Mouse (Mus musculus) cerebellum, postnatal 4 days (tissue): ENCODE results near the gene Tex50.
"Not testable (repeated sequence)": the region's sequence is repeated elsewhere in the genome, so short reads cannot be mapped to it uniquely, and the experiment has no call there.

Source experiments
- DNase-seq, 2 experiments: peaks; one replicate each; pipeline ENCODE4 v3.0.0; 2022; ENCODE audit warnings: low spot score in 2 of 2, mixed read lengths in 1 of 2

Tex50 gene

DNA sequence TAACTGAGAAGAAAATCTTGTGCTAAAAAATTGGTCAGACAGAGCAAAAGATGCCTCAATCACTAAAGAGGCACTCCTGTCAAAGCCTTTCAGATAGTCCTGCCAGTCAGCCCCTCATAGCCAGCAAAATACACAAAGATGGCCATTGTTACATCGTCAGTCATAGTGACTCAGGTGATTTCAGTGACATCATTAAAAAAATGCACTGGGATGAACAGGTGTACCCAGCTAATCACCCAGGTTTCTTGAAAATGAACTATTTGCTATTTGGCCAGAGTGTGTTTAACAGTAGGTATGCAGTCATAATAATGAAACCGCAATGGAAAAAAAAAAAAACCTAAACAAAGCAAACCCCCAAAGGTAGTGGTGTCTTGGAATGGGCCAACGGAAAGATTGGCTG is at the start of gene Tex50:
Gene Tex50, minus strand, starts transcription at position 101 of the 400 bp plus-strand sequence.
- no peak for DNase-seq

DNA sequence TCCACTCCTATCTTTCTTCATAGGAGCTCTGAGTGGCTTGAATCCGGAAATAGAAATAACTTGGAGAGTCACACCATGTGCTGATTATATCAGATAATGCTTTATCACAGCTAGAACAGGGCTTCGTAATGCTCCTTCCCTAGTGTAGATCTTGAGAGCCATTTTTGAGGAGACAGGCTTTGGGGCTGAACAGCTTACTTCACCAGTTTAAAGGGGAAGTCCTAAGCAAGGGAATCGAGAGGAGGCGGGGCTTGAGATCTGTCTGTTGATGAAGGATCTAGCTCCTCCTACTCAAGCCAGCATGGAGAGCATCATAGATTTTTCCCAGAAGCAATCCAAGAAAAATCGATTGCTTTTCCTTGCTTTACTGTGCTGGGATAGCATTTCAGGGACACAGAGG is 40.7 kb upstream of the Tex50 start:
- DNase-seq = no peak

DNA sequence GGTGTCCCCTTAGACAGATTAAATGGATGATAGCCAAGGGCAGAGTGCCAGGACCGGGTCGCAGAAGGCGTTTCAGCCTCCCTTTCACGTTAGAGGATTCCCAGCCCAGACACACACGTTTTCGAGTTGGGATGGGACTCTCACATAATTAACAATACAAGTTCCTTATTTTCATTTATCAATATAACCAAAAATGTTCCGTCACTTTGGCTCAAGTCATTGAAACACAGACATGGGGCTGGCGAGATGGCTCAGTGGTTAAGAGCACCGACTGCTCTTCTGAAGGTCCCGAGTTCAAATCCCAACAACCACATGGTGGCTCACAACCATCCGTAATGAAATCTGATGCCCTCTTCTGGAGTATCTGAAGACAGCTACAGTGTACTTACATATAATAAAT is 37.2 kb upstream of the Tex50 start:
- not testable (repeated sequence) for DNase-seq

DNA sequence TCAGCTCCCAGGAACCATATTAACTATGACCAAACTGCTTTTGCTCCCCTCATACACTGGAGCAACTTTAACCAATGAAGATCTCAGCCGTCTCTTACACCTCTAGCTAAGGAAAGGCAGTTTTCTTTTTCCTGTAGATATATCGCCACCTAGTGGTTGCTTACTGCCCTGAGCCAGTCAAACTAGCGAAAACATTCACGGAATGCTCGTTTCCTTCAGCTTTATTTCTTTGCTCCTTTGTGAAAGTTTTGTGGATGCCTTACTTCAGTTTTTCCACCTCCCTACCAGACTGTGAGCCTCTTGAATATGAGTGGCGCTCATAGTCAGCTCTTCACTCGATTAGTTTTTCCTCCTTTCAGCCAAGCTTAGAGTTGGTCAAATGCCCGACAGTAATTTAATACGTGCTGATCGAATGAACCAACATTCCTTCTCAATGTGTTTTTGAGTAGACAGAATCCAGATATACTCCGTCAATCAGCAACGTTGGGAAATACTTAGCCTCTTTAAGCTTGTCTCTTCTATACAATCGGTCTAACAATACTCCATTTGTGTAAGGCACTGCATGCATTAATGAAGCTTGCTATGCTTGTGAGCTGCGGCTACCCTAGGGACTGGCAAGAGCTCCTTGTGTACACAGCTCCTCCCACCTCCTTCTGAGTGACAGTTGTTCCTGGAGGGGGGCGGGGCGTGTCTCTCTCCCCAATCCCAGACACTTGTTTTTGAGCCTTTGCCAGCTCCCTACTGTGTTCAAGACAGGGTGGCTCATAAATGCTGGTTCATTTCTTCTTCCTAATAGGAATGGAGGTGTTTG is 36.6 kb upstream of the Tex50 start:
- DNase-seq = peak; percentile 52 to 83

DNA sequence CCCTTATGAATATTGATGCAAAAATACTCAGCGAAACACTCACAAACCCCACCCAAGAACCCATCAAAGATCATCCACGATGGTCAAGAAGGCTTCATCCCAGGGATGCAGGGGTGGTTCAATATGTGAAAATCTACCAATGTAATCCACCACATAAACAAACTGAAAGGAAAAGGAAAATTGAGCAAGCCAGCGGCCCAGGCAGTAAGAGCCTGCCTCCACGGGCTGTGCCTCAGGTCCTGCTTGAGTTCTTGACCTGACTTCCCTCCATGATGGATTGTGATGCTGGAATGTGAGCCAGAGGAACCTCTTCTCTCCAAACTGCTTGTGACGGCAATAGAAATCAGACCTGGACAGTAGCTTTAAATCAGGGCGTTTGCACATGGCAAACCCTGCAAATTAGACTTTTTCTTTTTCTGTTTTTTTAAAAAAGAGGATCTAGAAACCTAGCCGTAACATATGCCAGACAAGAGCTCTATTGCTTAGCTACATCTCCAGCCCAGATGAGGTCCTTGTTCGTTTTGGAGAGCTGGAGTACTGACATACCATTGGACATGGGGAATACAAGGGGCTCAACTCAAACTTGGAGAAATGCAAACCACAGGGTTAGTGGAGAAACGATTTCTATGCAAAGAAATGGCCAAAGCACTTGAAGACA is 31.3 kb upstream of the Tex50 start:
- DNase-seq = no peak

DNA sequence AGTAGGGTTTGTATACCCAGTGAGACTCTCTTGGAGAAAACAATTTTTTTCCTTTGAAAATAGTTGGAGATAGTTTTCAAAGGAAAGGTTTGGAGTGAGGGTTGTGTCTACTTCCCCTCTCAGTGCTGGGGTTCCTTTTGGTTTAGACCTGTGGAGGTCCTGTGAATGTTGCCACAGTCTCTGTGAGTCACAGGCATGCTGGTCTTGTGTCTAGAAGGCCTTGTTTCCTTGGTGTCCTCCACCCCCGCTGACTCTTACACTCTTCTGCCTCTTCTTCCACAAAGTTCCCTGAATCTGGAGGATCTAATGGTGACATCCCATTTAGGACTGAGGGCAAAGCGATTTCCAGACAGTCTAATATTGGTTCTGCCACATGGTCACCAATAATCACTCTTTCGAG is 26.3 kb upstream of the Tex50 start:
- no peak for DNase-seq

DNA sequence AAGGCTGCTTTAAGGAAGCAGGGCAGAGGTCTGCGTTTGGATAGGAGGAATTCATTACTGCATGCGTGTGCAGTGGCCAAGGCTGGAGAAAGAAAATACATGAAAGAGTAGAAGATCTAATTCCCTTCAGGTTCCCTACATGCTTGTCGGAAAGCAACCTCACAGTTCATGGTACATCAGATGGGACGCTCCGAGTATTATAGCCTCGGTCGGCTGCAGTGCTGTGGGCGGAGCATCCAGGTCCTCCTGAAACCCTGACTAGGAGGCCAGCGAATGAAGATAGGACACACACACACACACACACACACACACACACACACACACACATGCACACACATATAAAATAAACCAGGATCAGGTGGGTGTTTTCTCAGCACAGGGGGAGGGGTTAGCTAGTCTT is 24.6 kb upstream of the Tex50 start:
- no peak for DNase-seq

DNA sequence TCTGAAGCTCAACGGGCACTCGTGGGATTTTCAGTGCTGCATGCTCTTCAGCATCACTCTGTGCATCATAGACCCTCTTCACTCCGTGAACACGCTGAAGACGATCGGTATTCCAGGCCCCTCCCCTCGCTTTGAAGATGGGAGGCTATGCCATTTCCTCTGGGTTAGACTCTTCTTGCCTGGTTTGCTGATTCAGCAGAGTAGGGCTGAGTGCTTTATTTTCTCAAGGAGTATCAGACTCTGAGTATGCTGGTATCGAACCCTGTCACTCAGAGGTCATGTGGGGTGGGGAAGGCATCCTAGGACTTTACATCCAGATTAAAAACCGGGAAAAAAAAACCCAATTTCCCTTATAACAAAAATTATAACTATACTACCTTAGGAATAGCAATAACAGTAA is 23.3 kb upstream of the Tex50 start:
- no peak for DNase-seq

DNA sequence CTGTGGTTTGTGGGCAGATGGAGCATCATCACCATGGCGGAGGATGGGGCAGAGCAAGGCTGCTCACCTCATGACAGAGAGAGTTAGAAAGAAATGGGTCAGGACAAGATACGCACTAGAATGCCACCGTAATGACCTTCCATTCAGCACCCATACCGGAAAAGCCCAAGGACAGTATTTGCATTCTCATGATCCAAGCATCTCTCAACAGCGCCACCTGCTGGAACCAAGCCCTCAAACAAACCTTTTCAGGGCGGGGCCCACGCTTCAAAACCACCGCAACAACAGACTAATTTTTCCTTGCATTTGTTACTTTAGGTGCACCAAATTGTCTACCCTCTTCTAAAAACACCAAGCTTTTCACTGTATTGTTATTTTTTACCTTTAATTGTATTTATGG is 21.6 kb upstream of the Tex50 start:
- peak in 1 of 2 experiments; percentile 37 for DNase-seq

DNA sequence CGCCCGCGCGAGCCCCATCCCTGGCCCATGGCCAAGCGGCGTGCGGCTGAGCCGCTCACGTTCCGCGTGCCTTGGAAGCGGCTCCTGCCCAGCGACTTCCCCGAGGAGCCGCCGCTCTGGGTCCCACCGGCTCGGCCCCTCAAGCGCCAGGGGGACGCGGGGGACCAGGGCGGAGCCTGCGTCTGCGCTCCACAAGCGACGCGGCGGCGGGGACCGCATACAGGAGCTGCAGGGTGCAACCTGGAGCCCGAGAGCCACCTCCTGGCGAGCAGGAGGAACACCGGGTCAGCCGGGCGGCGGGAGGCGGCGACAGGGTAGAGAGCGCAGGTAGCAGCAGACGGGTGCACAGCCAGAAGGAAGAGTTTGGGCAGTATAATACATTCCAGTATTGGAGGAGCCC is 11.5 kb upstream of the Tex50 start:
- DNase-seq = peak; percentile 51 to 61

DNA sequence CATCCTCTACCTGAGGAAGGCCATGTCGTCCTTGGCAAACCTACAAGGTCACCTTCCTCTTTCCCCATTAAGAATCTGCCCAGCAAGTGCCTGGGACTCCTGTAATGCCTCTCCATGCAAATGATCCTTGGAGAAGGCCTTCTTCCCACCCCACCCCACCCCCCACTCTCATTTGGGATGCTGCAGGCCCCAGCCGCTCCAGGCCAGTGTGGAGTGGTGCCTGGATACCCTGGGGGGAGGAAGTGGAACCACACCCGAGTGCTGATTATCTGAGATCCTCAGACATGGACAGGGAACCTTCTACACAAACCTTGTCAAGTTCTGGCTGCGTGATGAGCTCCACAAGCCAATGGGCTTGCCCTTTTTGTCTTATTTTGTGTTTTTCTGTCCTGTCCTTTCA is 1.2 kb upstream of the Tex50 start:
- no peak for DNase-seq

DNA sequence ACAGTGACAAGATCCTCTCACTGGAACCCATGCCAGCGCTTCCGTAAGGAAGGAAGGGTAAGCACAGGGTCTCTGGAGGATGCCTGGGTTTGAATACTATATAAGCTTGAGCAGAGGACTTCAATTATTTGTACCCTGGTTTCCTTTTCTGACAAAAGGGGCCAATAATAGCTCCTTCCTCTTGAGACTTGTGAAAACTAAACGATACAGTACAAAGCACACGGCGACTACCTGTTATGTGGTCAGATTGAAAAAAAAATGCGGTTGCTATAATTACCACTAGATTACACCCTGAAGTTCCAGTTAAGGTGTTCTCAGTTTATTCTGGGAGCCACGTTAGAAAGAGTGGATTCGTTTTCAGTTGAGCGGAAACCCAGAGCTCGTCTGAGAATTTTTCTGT is 2.6 kb downstream of the Tex50 start:
- DNase-seq = no peak

DNA sequence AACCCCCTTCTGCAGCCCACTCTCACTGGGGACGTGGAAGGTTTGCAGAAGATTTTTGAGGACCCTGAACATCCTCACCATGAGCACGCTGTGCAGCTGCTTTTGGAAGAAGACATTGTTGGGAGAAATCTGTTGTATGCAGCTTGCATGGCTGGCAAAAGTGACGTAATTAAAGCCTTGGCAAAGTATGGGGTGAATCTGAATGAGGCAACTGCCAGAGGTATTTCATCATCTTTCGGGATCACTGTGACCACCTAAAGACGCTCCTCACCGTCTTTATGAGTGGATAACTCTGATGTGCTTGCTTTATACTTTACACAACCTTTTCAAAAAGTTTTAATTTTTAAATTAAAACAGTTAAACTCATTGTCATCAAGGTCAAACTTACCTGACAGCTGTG is 8.0 kb downstream of the Tex50 start:
- DNase-seq = no peak

DNA sequence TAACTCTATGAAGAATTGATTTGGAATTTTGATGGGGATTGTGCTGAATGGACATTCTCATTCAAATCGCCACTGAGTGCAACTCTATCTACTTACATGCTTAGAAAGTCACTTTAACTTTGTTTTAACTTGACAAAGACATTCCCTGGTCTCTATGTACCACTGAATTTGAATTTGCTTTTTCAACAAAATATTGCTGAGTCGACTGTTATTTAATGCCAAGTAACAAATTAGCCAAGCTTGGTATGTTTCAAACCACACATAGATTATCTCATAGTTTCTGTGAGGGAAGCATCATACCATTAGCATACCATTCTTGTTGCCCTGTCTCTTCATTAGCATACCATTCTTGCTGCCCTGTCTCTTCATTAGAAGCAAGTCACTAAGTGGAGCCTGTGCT is 11.2 kb downstream of the Tex50 start:
- no peak for DNase-seq

DNA sequence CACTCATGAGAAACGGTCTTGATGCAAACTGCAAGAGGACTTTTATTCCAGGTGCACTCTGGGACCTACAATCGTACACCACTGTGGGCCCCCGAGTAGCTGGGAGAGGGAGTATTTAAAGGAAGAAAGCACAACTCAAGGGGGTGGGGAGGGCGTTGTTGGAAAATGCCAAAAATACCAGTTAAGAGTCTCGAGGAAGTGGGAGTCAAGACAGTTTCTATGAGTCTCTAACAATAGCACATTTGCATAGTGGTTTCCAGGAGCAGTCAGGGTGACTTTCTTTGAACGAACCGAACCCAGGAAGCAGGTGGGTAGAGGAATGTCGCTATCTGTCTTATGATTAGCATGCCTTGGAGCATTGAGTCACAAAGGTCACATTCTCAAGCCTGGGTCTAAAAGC is 13.5 kb downstream of the Tex50 start:
- DNase-seq = not testable (repeated sequence)

DNA sequence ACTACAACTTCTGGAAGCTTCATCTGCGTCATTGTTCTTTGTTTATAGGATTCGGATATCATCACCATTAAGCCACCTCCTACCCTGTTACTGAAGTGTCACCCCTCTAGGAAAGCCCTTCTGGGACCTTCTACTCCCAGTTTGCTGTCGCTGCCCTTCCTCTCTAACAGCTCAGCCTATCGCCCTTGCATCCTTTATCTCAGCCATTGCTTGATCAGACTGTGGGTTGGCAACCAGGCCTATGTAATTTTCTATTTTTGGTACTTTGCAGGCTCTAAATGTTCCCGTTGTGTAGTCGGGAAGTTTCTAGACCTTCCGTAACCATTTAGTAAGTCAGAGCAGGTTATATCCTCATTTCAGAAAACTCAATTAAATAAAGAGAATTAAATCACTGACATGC is 15.9 kb downstream of the Tex50 start:
- DNase-seq = no peak

DNA sequence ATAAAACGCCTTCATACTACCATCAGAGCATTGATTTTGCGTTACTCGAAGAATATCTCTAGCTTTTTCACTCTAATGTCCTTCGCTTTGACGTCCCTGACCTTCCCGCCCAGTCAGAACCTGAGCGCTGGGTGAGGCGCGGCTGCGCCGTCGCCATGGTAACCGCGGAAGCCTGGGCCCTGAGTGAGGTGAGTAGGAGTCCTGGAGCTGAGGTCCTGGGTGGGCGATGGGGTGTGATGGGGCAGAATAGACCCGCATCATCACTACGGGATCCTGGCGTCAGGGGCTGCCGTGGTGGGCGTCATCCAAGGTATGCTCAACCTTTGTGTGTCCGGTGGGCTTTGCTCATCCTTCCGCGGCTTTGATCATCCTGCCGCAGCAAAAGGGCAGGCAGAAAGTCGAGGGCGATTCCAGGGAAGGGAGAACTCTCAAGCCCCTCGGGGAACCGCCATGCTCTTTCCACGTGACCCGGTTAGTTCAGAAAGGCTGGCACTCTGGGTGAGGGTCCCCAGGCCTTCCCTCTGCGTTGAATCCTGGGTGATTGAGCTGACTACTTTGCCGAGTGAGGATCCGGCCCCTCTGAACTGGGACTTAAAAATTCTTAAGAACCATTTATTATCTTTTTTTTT is 16.5 kb downstream of the Tex50 start, which contains the start of gene Ankrd45:
Gene Ankrd45, plus strand, starts transcription at position 161 of the 629 bp plus-strand sequence.
- peak; percentile 29 to 59 for DNase-seq

DNA sequence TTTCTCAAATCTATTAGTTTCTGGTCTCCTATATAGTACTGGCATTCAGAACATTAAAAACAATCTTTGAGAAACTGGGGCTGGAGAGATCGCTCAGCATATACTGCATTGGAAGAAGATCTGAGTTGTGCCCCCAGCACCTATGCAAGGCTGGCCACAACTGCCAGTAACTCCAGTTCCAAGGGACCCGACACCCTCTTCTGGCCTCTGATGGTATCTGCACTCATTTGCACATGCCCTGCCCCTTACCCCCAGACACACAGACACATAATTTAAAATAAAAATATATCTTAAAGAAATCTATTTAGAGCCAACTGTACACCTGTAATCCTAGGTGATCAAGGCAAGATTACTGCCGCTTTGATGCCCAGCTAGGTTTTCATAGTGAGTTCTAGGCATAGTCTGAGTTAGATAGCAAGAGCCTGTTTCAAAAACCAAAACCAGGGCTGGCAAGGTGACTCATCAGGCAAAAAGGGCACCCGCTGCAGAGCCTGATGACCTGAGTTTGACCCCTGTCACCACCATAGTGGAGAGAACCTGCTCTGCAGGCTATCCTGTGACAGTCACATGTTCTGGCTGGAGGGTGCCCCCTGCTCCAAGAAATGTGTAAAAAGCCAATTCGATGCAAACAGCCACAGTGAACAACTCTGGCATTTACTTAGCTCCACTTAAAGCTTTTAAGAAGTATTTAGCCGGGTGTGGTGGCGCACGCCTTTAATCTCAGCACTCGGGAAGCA is 18.9 kb downstream of the Tex50 start:
- DNase-seq = no peak

DNA sequence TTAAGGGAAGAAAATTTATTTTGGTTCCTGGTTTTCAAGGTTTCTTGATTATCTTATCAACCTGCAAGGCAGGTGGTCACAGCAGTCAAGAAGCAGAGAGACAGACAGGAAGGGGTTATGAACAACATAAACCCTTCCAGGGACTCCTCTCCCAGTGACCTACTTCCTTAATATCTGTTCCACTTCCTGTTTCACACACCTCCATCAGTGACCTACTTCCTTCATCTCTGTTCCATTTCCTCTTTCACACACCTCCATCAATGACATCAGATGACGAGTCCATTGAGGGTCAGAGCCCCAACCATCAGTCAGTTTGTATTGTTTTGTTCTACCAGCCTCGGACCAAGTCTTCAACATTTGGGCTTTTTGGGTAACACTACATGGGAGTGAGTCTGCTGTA is 19.6 kb downstream of the Tex50 start:
- no peak for DNase-seq

DNA sequence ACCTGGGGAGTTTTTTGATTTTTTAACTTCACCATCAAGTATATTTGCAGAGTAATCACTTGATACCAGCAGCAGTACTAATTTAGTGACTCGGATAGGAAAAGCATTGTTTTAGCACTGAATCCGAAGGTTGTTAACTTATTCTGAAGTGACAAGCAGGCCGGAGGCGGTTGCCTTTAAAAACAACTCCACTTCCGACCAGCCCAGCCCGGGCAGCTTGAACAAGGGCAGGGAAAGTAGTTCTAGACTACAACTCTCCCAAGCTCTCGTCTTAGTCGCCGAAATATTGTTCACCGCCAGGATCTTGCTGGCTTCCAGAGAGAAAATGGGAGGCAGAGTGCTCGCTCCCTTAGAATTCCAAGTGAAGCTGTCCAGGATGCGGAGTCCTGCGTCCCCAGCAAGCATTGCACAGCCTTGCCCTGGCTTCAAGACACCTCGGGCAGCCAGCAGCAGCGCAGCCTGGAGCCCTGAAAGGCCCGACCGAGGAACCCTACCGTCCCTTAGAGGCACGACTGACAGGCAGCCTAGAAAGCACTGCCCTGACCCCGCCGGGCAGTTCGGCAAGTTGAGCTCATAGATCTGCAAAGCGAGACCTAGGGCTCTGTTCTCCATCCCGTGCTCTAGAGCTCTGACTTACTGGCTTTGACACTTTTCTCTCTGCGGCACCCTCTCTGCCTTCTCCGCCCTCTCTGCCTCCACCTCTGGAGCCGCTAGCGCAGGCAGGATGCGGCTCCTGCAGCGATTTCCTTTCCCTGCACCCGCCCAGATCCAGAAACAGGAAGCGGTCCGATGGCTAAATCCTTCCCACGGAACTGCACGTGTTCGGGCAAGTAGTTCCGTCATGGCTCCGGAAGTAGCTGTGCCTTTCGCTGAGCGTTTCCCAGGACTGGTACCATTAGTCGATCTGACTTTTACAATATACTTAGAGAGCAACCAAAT is 28.1 kb downstream of the Tex50 start, which contains the start of gene Klhl20:
Gene Klhl20, minus strand, starts transcription at position 786 of the 939 bp plus-strand sequence.
- peak; percentile 91 to 96 for DNase-seq

DNA sequence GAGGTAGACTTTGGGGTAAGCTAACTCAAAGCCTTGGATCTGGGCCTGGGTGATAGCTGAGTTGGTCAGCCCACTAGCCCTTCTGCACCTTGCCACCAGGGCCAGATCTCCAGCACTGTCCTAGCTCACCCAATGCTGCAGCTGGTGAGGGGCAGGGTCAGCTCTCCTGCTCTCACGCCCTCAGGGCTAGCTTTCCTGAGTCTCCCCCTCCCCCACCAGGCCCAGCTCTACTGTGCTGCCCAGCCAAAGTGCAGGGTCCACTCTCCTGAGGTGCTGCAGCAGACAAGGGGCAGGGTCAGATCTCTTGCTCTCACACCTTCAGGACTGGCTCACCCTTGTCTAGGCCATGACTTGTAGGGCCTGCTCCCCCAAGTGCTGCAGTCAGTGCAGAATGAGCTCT is 32.7 kb downstream of the Tex50 start:
- DNase-seq = no peak
